Mouse (Mus musculus) layer of hippocampus, postnatal 36 days (tissue): ENCODE results near the gene E2f2. TPM values are rescaled to one million over a fixed set of nuclear protein-coding genes. Genes with fewer than 3 reads are reported as not detected.

ENCODE experiments used
- DNase-seq, 2 experiments: peaks; one replicate each; pipeline ENCODE4 v3.0.0; 2022
- total RNA-seq, 2 experiments: library from RNA; stranded (reverse); gene quantifications; 2 replicates each; pipeline ENCODE4 v1.2.3; 2021

Gene E2f2
- total RNA-seq, 2 experiments from 2014 or later: 0.63 to 0.72 TPM

- no peak for DNase-seq
Observed at GRCm38 (mm10) chr4:136244208-136244607, 72.0 kb downstream of the E2f2 start.

Other genes starting within 250 kb of the E2f2 start
- 10 to 100 TPM; 35.5 to 36.4 TPM for gene Hmgcl, start 225.9 kb upstream of the E2f2 start, total RNA-seq
- 10 to 100 TPM; 17.7 to 20.7 TPM for gene Gale, start 208.7 kb upstream of the E2f2 start, total RNA-seq
- gene Lypla2, start 199.8 kb upstream of the E2f2 start, total RNA-seq: 100 to 1,000 TPM in 1 of 2 experiments, 10 to 100 TPM in 1; 93.4 to 106 TPM
- gene Pithd1, start 185.1 kb upstream of the E2f2 start, total RNA-seq: 10 to 100 TPM; 87.4 to 89.4 TPM
- 10 to 100 TPM; 28.7 to 30.3 TPM for gene Eloa, start 150.6 kb upstream of the E2f2 start, total RNA-seq
- 100 to 1,000 TPM; 284 to 295 TPM for gene Rpl11, start 119.0 kb upstream of the E2f2 start, total RNA-seq
- 10 to 100 TPM; 35.4 to 42.4 TPM for gene Id3, start 28.9 kb upstream of the E2f2 start, total RNA-seq
- gene Asap3, start 34.0 kb downstream of the E2f2 start, total RNA-seq: 1 to 10 TPM; 3.1 to 3.2 TPM
- under 1 TPM; 0.27 to 0.30 TPM for gene Tcea3, start 75.3 kb downstream of the E2f2 start, total RNA-seq
- gene Zfp46, start 112.3 kb downstream of the E2f2 start, total RNA-seq: 10 to 100 TPM; 37.7 to 43.1 TPM
- gene Hnrnpr, start 138.5 kb downstream of the E2f2 start, total RNA-seq: 10 to 100 TPM; 88.7 TPM